Mouse (Mus musculus): Measurements from ENCODE around the gene Ncor1. TPM values are rescaled to one million over a fixed set of nuclear protein-coding genes. Genes with fewer than 3 reads are reported as not detected.
A peak's percentile ranks its signal among the peaks of the same experiment; 100 is the strongest.

Ncor1 gene
- 156 TPM for polyA plus RNA-seq (2021)

GRCm38 (mm10) chr11:62458276-62458724 lies at the start of gene Ncor1, which contains the start of gene Pigl:
Gene Ncor1 (minus strand): TSS chr11:62458541.
Gene Pigl (plus strand): TSS chr11:62458460.
- ChIA-PET POLR2A (interaction anchor here (0.8 to 1.8 kb wide), 4 partner anchors 12 to 145 kb away, joined by 3 to 5 read pairs (median 3); partner anchors contain the start of gene Cenpv), CTCF (no interaction called here)
- ATAC-seq (peak; percentile 66), DNase-seq (ENCODE audit: low read depth, low spot score) (no peak)
- in situ Hi-C loops (cut with MboI; ENCODE audit: low pct_unique_long_range_greater_than_20kb): no loop called here
- no peak for TF ChIP-seq CTCF (IDR thresholded peaks at IDR 0.05)
- H3K27me3 ChIP-seq: no peaks in the 10 kb centered on the region

DNA sequence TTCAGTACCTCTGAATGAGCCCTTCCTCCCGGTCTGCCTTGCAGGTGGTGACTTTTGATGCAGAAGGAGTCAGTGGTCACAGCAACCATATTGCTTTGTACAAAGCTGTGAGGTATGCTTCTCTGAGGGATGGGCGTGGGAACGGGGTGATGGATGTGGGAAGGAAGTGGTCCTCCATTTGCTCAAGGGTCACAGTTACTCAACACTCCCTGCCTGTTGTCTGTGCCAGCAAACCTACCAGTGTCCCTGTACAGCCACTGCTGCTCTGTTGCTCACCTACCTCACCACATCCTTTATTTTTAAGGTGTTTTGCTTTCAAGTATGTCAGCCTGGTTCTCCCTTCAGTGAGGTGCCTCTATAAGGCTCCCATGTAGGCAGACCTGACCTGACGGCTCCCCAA lies 49.3 kb upstream of the Ncor1 start:
- in situ Hi-C loops (cut with MboI; ENCODE audit: low pct_unique_long_range_greater_than_20kb): no loop called here
- no peak for ATAC-seq
- no peak for TF ChIP-seq CTCF (IDR thresholded peaks at IDR 0.05)
- no peaks in the 10 kb centered on the region for H3K27me3 ChIP-seq
- no peak for DNase-seq (ENCODE audit: low read depth, low spot score)
- ChIA-PET POLR2A (interaction anchor here (0.6 kb wide), 1 partner anchor 12 kb away, joined by 4 read pairs; no protein-coding TSS in a partner anchor), CTCF (no interaction called here)

GRCm38 (mm10) chr11:62500529-62500928 lies 42.2 kb upstream of the Ncor1 start:
- in situ Hi-C loops (cut with MboI; ENCODE audit: low pct_unique_long_range_greater_than_20kb): no loop called here
- ChIA-PET POLR2A (no interaction called here), CTCF (no interaction called here)
- ATAC-seq (no peak), DNase-seq (ENCODE audit: low read depth, low spot score) (no peak)
- H3K27me3 ChIP-seq: no peaks in the 10 kb centered on the region
- TF ChIP-seq CTCF (IDR thresholded peaks at IDR 0.05): no peak

GRCm38 (mm10) chr11:62498802-62499201 lies 40.5 kb upstream of the Ncor1 start:
- ATAC-seq (no peak), DNase-seq (ENCODE audit: low read depth, low spot score) (no peak)
- in situ Hi-C loops (cut with MboI; ENCODE audit: low pct_unique_long_range_greater_than_20kb): no loop called here
- no peaks in the 10 kb centered on the region for H3K27me3 ChIP-seq
- no peak for TF ChIP-seq CTCF (IDR thresholded peaks at IDR 0.05)
- POLR2A ChIA-PET: interaction anchor here (0.5 kb wide), 1 partner anchor 68 kb away, joined by 7 read pairs; no protein-coding TSS in a partner anchor
- CTCF ChIA-PET: no interaction called here

- POLR2A ChIA-PET: no interaction called here
- no peak for ATAC-seq
- TF ChIP-seq CTCF (IDR thresholded peaks at IDR 0.05): no peak
- in situ Hi-C loops (cut with MboI; ENCODE audit: low pct_unique_long_range_greater_than_20kb): no loop called here
- CTCF ChIA-PET: interaction anchor here (1.4 to 2.1 kb wide), 3 partner anchors 9 to 35 kb away, joined by 4 to 7 read pairs (median 6); no protein-coding TSS in a partner anchor
- no peak for DNase-seq (ENCODE audit: low read depth, low spot score)
- H3K27me3 ChIP-seq: no peaks in the 10 kb centered on the region
Measured at GRCm38 (mm10) chr11:62497181-62497580, 38.8 kb upstream of the Ncor1 start.

DNA sequence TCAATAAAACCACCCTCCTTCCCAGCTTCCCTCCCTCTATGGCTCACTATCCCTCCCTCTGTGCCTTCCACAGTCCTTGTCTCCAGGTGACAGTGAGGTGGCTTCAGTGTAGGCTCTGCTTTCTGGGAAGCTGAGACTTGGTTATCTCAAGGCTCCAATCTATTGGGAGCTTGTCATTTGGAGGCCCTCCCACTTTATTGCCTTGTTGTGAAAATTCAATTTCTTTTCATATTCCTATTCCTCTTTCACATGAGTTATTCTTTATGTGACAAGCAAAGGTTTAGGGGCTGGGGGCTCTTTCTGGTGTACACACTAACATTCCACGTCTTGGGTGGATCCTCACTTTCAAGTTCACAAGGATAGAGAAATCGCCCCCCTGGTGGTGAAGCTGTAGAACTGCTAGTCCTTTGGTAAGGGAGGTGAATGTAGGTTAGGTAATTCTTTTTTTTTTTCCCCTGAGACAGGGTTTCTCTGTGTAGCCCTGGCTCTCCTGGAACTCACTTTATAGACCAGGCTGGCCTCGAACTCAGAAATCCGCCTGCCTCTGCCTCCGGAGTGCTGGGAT lies 37.9 kb upstream of the Ncor1 start:
- ChIA-PET CTCF (interaction anchor here (0.7 to 2.1 kb wide), 10 partner anchors 8 to 61 kb away, joined by 3 to 7 read pairs (median 4); no protein-coding TSS in a partner anchor), POLR2A (interaction anchor here (0.8 to 1.4 kb wide), 3 partner anchors 12 to 38 kb away, joined by 3 to 4 read pairs (median 4); partner anchors contain the start of genes Ncor1 and Pigl)
- DNase-seq (ENCODE audit: low read depth, low spot score) (no peak), ATAC-seq (no peak)
- in situ Hi-C loops (cut with MboI; ENCODE audit: low pct_unique_long_range_greater_than_20kb): no loop called here
- no peaks in the 10 kb centered on the region for H3K27me3 ChIP-seq
- peak; percentile 59 for TF ChIP-seq CTCF (IDR thresholded peaks at IDR 0.05)

GRCm38 (mm10) chr11:62495276-62495801 lies 37.0 kb upstream of the Ncor1 start:
- TF ChIP-seq CTCF (IDR thresholded peaks at IDR 0.05): no peak
- ChIA-PET CTCF (interaction anchor here (1.0 to 2.1 kb wide), 7 partner anchors 9 to 62 kb away, joined by 3 to 7 read pairs (median 3); no protein-coding TSS in a partner anchor), POLR2A (interaction anchor here (0.6 to 1.4 kb wide), 4 partner anchors 16 to 66 kb away, joined by 3 to 5 read pairs (median 4); partner anchors contain the start of genes Ncor1 and Pigl)
- no peak for DNase-seq (ENCODE audit: low read depth, low spot score)
- ATAC-seq: peak; percentile 44
- H3K27me3 ChIP-seq: no peaks in the 10 kb centered on the region
- in situ Hi-C loops (cut with MboI; ENCODE audit: low pct_unique_long_range_greater_than_20kb): no loop called here

DNA sequence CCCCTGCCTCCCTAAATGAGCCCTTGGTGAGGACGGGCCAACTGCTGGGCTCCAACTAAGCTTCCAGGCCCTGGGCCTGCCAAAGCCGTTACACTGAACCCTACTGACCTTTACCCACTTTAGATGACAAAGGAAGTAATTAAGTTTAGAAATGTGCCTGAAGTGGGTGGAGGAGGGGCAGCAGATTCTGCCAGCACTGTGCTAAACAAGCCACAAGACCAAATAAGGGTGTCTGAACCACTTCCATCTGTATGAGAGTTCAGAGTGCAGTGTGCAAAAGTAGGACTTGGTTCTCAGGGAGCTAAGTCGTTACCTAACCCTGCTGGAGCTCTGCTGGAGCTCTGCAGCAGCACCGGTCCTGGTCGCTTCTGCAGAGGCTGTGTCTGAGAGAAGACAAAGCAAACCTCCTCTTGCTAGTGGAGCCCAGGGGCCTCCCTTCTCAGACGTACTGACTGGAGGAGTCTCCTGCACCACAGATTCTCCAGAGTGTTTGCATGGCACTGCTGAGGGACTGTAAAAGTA lies 36.5 kb upstream of the Ncor1 start:
- no peak for DNase-seq (ENCODE audit: low read depth, low spot score)
- ChIA-PET POLR2A (interaction anchor here (1.1 kb wide), 1 partner anchor 36 kb away, joined by 3 read pairs; the partner anchor contains the start of genes Ncor1 and Pigl), CTCF (interaction anchor here (1.2 to 2.1 kb wide), 4 partner anchors 10 to 16 kb away, joined by 3 to 6 read pairs (median 3); no protein-coding TSS in a partner anchor)
- no peak for TF ChIP-seq CTCF (IDR thresholded peaks at IDR 0.05)
- H3K27me3 ChIP-seq: no peaks in the 10 kb centered on the region
- in situ Hi-C loops (cut with MboI; ENCODE audit: low pct_unique_long_range_greater_than_20kb): no loop called here
- ATAC-seq: peak; percentile 35

DNA sequence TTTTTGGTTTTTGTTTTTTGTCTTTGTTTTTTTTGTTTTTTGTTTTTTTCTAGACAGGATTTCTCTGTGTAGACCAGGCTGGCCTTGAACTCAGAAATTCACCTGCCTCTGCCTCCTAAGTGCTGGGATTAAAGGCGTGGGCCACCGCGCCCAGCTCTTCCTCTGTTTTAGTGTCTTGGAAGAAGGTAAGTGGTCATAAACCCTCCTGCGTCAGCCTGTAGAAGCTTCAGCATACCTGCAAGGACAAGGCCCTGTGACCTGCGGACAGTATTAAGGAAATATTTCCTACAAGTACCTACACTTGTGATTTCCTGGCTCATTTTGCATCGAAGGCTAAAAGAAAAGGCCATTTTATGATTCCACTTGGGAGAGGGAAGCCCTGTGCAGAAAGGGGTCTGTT lies 35.4 kb upstream of the Ncor1 start:
- ChIA-PET POLR2A (no interaction called here), CTCF (no interaction called here)
- TF ChIP-seq CTCF (IDR thresholded peaks at IDR 0.05): no peak
- in situ Hi-C loops (cut with MboI; ENCODE audit: low pct_unique_long_range_greater_than_20kb): no loop called here
- ATAC-seq: no peak
- no peaks in the 10 kb centered on the region for H3K27me3 ChIP-seq
- DNase-seq (ENCODE audit: low read depth, low spot score): no peak

DNA sequence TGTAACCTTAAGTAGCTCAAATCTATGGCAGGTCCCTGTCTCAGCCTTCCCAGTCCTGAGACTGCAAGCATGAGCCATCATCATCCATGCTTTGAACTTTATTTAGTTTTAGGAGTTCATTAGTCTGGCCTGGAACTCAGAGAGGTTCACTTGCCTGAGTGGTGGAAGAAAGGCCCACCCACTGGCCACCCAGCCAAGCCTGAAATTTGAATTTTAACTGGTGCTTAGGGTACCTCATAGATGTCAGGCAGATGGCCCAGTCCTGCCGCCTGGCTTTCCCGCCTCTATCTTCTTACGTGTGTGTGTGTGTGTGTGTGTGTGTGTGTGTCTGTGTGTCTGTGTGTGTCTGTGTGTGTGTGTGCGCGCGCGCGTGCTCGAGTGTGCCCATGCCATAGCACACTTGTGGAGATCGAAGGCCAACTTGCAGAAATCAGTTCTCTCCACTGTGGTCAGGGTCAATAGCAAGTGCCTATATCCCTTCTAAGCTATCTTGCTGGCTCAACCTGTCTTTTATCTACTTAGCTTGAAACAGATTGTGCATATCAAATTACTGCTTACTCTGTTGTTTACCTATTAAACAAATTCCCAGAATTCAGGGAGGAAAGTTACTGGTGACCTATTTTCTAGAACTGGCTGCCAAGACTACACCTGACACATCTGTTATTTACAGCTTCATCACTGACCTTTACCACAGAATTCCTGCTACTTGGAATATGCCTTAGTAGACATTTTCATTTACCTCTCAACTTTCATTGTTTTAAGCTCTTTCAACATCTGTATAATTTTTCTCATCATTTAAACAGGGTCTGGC lies 29.4 kb upstream of the Ncor1 start:
- no peak for DNase-seq (ENCODE audit: low read depth, low spot score)
- in situ Hi-C loops (cut with MboI; ENCODE audit: low pct_unique_long_range_greater_than_20kb): no loop called here
- ChIA-PET CTCF (interaction anchor here (0.9 to 1.4 kb wide), 2 partner anchors 9 to 23 kb away, joined by 3 to 6 read pairs; no protein-coding TSS in a partner anchor), POLR2A (no interaction called here)
- no peak for ATAC-seq
- no peaks in the 10 kb centered on the region for H3K27me3 ChIP-seq
- TF ChIP-seq CTCF (IDR thresholded peaks at IDR 0.05): no peak

Measured in Patski (cell line).